Mouse (Mus musculus) forebrain, embryonic 14.5 days (tissue): ENCODE measurements around the gene Card19. TPM values are rescaled to one million over a fixed set of nuclear protein-coding genes. Genes with fewer than 3 reads are reported as not detected.

Experiments used
- ATAC-seq: fragments of 200-750 bp; cut with Nextera tagmentation; 2 replicates; pipeline ENCODE4 v1.8.0; 2017; ENCODE audit warnings: mild to moderate bottlenecking, moderate library complexity
- DNase-seq: peaks from one replicate; pipeline ENCODE4 v3.0.0-alpha.2; 2015; ENCODE audit warnings: low spot score
- H3K27ac ChIP-seq: fragments of 300-500 bp; sonication (generic); 2 replicates; pipeline ENCODE4 v1.5.1; 2014; ENCODE audit warnings: low read depth, mild to moderate bottlenecking, control low read depth, low read length, moderate library complexity
- H3K27me3 ChIP-seq: fragments of 300-500 bp; sonication (generic); replicated peaks from 2 replicates; pipeline ENCODE4 v1.6.1; 2014; ENCODE audit warnings: low read length, control low read depth, mixed read lengths; ENCODE audit not compliant: control insufficient read depth, insufficient read depth
- H3K36me3 ChIP-seq: fragments of 300-500 bp; sonication (generic); 2 replicates; pipeline ENCODE4 v1.6.1; 2014; ENCODE audit warnings: low read length, control low read depth; ENCODE audit not compliant: control insufficient read depth, insufficient read depth
- H3K4me1 ChIP-seq: fragments of 300-500 bp; sonication (generic); 2 replicates; pipeline ENCODE4 v1.6.1; 2014; ENCODE audit warnings: antibody characterized with exemption, low read length, control low read depth; ENCODE audit not compliant: control insufficient read depth, insufficient read depth
- H3K4me2 ChIP-seq: fragments of 300-500 bp; sonication (generic); 2 replicates; pipeline ENCODE4 v1.6.1; 2014; ENCODE audit warnings: mild to moderate bottlenecking, control low read depth, low read length
- H3K4me3 ChIP-seq: fragments of 300-500 bp; sonication (generic); 2 replicates; pipeline ENCODE4 v1.5.1; 2014; ENCODE audit warnings: low read depth, low read length, control low read depth
- H3K9ac ChIP-seq: fragments of 300-500 bp; sonication (generic); 2 replicates; pipeline ENCODE4 v1.6.1; 2014; ENCODE audit warnings: mild to moderate bottlenecking, low read length, control low read depth, moderate library complexity
- H3K9me3 ChIP-seq: fragments of 300-500 bp; sonication (generic); replicated peaks from 2 replicates; pipeline ENCODE4 v1.6.1; 2016; ENCODE audit warnings: low read length, control low read depth, mixed read lengths; ENCODE audit not compliant: control insufficient read depth
- WGBS: fragments of 180-500 bp; shearing (Covaris S2); extraction: QIAGEN DNeasy Blood & Tissue Kit; methylation state at CpG from one replicate; pipeline ENCODE4 v1.1.7; 2014; 5-methylcytosine and 5-hydroxymethylcytosine counted together
- polyA plus RNA-seq: library from polyadenylated mRNA; unstranded; fragments of >200 nt; fragmentation: Nextera tagmentation; extraction: Ambion mirVana; gene quantifications from 2 replicates; pipeline ENCODE4 v1.2.1, GENCODE M21; 2014

Gene Card19
- polyA plus RNA-seq, 1 experiment from 2014 or later: 23.8 TPM

- Histone ChIP-seq H3K36me3 (no peaks in the 10 kb centered on the region), H3K4me3 (no peak overlapping the region), H3K4me2 (no peak overlapping the region), H3K4me1 (peaks cover 4% of the 10 kb centered on the region; the same call in 1 of the 2 replicates), H3K9me3 (no peaks in the 10 kb centered on the region), H3K9ac (no peak overlapping the region), H3K27ac (no peak overlapping the region), H3K27me3 (no peaks in the 10 kb centered on the region)
- DNase-seq: no peak
- WGBS: 100% methylated on average over 2 of the region's 2 CpGs
- ATAC-seq: no peak
These were observed 9.5 kb downstream of the Card19 start for GRCm38 (mm10) chr13:49206341-49206740.

- H3K27ac ChIP-seq: no peak overlapping the region
- no peak overlapping the region for H3K4me2 ChIP-seq
These were observed 10.3 kb downstream of the Card19 start for GRCm38 (mm10) chr13:49205381-49205998.

GRCm38 (mm10) chr13:49202556-49202955 is 13.3 kb downstream of the Card19 start:
- Histone ChIP-seq H3K4me2 (no peak overlapping the region), H3K4me3 (no peak overlapping the region), H3K27ac (no peak overlapping the region), H3K27me3 (no peaks in the 10 kb centered on the region), H3K36me3 (no peaks in the 10 kb centered on the region), H3K9me3 (no peaks in the 10 kb centered on the region), H3K9ac (no peak overlapping the region), H3K4me1 (0 out of 2 replicates have a peak, but pooled peaks cover 4% of the 10 kb centered on the region)
- 90% methylated on average over 7 of the region's 7 CpGs for WGBS
- DNase-seq (no peak), ATAC-seq (no peak)

More at GRCm38 (mm10) chr13:49205381-49205998, 10.3 kb downstream of the Card19 start:
- H3K4me3 ChIP-seq: no peak overlapping the region
- no peaks in the 10 kb centered on the region for H3K36me3 ChIP-seq
- ATAC-seq (peak; percentile 55), DNase-seq (peak; percentile 78)
- H3K9ac ChIP-seq: no peak overlapping the region
- H3K4me1 ChIP-seq: 0 out of 2 replicates have a peak, but pooled peaks cover 4% of the 10 kb centered on the region
- H3K9me3 ChIP-seq: no peaks in the 10 kb centered on the region
- no peaks in the 10 kb centered on the region for H3K27me3 ChIP-seq
- WGBS: 23% methylated on average over 13 of the region's 13 CpGs

GRCm38 (mm10) chr13:49200688-49201087 is 15.1 kb downstream of the Card19 start:
- no peak overlapping the region for H3K4me2 ChIP-seq
- no peak overlapping the region for H3K4me3 ChIP-seq
- H3K27ac ChIP-seq: no peak overlapping the region
- DNase-seq (no peak), ATAC-seq (no peak)
- H3K36me3 ChIP-seq: no peaks in the 10 kb centered on the region
- 92% methylated on average over 13 of the region's 13 CpGs for WGBS
- H3K4me1 ChIP-seq: 0 out of 2 replicates have a peak, but pooled peaks cover 4% of the 10 kb centered on the region
- H3K27me3 ChIP-seq: no peaks in the 10 kb centered on the region
- no peaks in the 10 kb centered on the region for H3K9me3 ChIP-seq
- no peak overlapping the region for H3K9ac ChIP-seq

- Histone ChIP-seq H3K27ac (no peak overlapping the region), H3K4me2 (no peak overlapping the region), H3K9ac (no peak overlapping the region), H3K9me3 (no peaks in the 10 kb centered on the region), H3K36me3 (no peaks in the 10 kb centered on the region), H3K4me1 (no peaks in the 10 kb centered on the region), H3K27me3 (no peaks in the 10 kb centered on the region), H3K4me3 (no peak overlapping the region)
- no peak for DNase-seq
- ATAC-seq: no peak
- WGBS: 88% methylated on average over 7 of the region's 7 CpGs
These were observed 15.9 kb downstream of the Card19 start for GRCm38 (mm10) chr13:49199891-49200290.

GRCm38 (mm10) chr13:49198734-49199133 is 17.1 kb downstream of the Card19 start:
- Histone ChIP-seq H3K4me3 (no peak overlapping the region), H3K9me3 (no peaks in the 10 kb centered on the region), H3K27ac (no peak overlapping the region), H3K27me3 (no peaks in the 10 kb centered on the region), H3K9ac (no peak overlapping the region), H3K4me1 (no peaks in the 10 kb centered on the region), H3K4me2 (no peak overlapping the region), H3K36me3 (no peaks in the 10 kb centered on the region)
- WGBS: 92% methylated on average over 9 of the region's 9 CpGs
- no peak for ATAC-seq
- DNase-seq: no peak

- no peaks in the 10 kb centered on the region for H3K9me3 ChIP-seq
- H3K27ac ChIP-seq: no peak overlapping the region
- no peak overlapping the region for H3K4me3 ChIP-seq
- DNase-seq: no peak
- H3K9ac ChIP-seq: no peak overlapping the region
- H3K4me1 ChIP-seq: peaks cover 4% of the 10 kb centered on the region; the same call in 1 of the 2 replicates
- ATAC-seq: no peak
- no peaks in the 10 kb centered on the region for H3K36me3 ChIP-seq
- H3K27me3 ChIP-seq: no peaks in the 10 kb centered on the region
- WGBS: 83% methylated on average over 6 of the region's 6 CpGs
- H3K4me2 ChIP-seq: no peak overlapping the region
These were observed 19.1 kb downstream of the Card19 start for GRCm38 (mm10) chr13:49196766-49197165.

- no peak overlapping the region for H3K9ac ChIP-seq
- ATAC-seq (no peak), DNase-seq (no peak)
- 82% methylated on average over 5 of the region's 5 CpGs for WGBS
- no peak overlapping the region for H3K4me3 ChIP-seq
- no peak overlapping the region for H3K27ac ChIP-seq
- H3K9me3 ChIP-seq: no peaks in the 10 kb centered on the region
- no peaks in the 10 kb centered on the region for H3K27me3 ChIP-seq
- no peaks in the 10 kb centered on the region for H3K36me3 ChIP-seq
- H3K4me1 ChIP-seq: peaks cover 4% of the 10 kb centered on the region; the same call in 1 of the 2 replicates
- H3K4me2 ChIP-seq: no peak overlapping the region
These were observed 19.6 kb downstream of the Card19 start for GRCm38 (mm10) chr13:49196211-49196610.

GRCm38 (mm10) chr13:49195651-49196050 is 20.2 kb downstream of the Card19 start:
- H3K4me3 ChIP-seq: no peak overlapping the region
- no peak for DNase-seq
- no peaks in the 10 kb centered on the region for H3K36me3 ChIP-seq
- no peaks in the 10 kb centered on the region for H3K9me3 ChIP-seq
- no peak for ATAC-seq
- 93% methylated on average over 7 of the region's 7 CpGs for WGBS
- no peak overlapping the region for H3K9ac ChIP-seq
- no peaks in the 10 kb centered on the region for H3K27me3 ChIP-seq
- H3K4me2 ChIP-seq: no peak overlapping the region
- H3K4me1 ChIP-seq: peaks cover 4% of the 10 kb centered on the region; the same call in 1 of the 2 replicates
- no peak overlapping the region for H3K27ac ChIP-seq
